Mouse (Mus musculus) mouse trophoblast stem cell (cell line): Measurements from ENCODE around the gene Tlr3.

Experiments used
- in situ Hi-C, 2 experiments: fragments of 300-500 bp; cut with MseI, MboI; formaldehyde crosslinking; loops; 2 replicates in 1 of 2; 3 replicates in 1 of 2; pipeline ENCODE4 v1.15.1; 2025

Gene Tlr3

DNA sequence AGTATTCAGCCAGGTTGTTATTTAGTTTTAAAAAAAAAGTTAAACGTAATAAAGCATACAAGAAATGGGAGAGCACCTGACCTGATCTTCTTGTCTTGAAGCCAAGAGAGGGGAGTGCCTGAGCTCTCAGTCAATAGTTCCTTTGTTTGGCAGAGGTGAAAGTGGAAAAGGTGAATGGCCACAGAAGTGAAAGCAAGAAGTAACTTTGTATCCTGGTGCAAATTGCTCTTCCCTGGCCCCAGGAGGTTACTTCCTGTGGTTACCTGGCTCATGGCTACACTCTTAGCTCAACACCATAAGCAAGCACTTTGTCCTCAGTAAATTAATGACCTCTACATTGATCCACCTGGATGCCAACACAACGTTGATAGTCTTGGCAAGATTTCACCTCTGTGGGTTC, at the start of gene Tlr3:
Tlr3 (minus strand) TSS at position 199 of the 400 bp plus-strand sequence.
- in situ Hi-C loops = no loop called here

DNA sequence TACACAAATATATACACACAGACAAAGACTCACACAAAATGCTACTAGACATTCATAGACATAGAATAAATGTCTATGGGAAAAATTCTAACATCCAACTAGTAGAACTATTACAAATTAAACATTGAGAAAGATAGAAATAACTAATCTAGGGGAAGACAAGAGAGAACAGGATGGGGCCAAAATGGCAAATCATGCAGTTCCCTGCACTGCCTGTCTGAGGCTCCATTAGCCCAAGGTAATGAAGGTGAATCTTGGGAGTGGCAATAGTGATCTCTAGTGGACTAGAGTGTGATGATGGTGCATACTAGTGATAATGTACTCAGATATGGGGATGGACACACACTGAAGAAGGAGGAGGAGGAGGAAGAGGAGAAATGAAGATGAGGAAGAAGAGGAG, 47.0 kb upstream of the Tlr3 start:
- in situ Hi-C loops = loop anchor here (5.0 to 10.0 kb wide), 2 partner anchors 324 to 477 kb away; partner anchors contain the start of gene Ccdc110 (in 1 of the 2)

DNA sequence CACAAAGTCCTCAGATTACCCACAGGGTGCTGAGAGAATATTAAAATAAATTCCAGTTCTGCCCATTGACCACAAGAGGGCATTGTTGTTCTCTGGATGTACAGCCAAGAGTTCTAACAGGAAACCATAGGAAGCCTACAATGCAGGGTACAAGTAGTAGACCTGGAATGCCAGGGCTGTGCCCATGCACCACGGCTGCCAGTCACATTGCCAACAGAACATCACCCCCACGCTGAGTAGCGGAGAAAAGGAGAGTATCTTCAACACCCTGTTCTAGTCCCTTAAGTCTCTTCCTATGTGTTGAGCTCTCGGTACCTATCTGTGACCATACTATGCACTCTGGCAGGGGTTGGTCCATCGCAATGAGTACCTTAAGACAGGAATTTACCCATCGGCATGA, 43.5 kb upstream of the Tlr3 start:
- in situ Hi-C loops = loop anchor here (5.0 to 10.0 kb wide), 3 partner anchors 323 to 480 kb away; partner anchors contain the start of gene Ccdc110 (in 2 of the 2)

- in situ Hi-C loops = loop anchor here (5.0 to 10.0 kb wide), 3 partner anchors 325 to 483 kb away; partner anchors contain the start of gene Ccdc110 (in 2 of the 2)
Observed at GRCm38 (mm10) chr8:45452115-45452514, 41.2 kb upstream of the Tlr3 start.

DNA sequence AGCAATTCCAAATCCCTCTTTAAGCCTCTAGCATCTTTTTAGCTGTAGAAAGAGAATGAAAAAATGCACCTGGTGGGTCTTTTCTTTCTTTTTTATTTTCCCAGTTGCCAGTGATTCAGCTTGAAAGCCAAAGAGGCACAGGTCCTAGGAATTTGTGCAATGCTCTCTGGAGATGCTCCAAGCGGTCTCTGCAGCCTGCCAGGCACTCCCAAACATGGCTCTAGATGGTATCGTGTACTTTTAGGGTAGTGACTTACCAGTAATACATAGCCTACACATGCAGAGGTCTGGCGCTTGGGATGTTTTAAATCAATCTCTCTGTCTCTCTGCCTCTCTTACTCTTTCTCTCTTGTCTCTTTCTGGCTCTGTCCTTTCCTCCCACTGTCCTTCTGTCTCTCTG, 38.0 kb upstream of the Tlr3 start:
- in situ Hi-C loops = no loop called here

GRCm38 (mm10) chr8:45448257-45448656, 37.4 kb upstream of the Tlr3 start:
- in situ Hi-C loops = no loop called here

- in situ Hi-C loops = no loop called here
Observed at GRCm38 (mm10) chr8:45438899-45439535, 28.1 kb upstream of the Tlr3 start.

DNA sequence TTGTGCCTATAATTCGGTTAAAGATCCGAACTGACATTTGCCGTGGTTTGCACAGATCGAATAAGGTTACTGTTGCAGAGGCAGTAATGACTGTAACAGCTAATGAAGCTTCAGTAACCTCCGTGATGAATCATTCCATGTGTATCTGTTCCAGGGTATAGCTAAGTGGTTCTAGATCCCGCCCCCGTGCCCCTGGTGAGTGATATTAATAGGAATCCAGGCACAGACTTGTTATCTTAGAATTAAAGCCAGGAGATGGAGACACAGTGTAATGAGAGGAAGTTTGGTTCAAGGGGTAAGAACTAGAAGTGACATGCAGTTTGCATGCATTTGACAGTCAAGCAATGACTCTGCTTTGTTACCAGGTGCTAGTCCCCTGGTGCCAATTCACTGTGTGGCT, 9.3 kb upstream of the Tlr3 start:
- in situ Hi-C loops = no loop called here

DNA sequence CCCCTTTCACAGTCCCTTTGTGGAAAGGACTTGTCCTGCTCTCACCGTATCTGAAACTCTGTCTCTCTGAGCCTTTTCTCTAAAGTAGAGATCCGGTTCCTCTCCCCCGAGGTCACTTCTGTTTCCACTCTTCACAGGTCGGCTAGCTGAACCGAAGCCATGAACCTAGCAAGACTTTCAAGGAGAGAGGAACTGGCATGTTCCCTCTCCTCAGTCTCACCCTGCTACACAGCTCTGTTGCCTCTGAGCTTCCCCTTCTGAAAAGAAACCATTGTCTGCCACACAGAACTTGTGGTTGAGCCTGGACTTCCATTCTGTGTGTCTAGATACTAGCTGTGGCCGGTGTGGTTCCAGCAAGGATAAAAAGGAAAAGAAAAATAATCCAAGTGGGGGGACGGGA, 4.1 kb upstream of the Tlr3 start:
- in situ Hi-C loops = no loop called here

- in situ Hi-C loops = no loop called here
Observed at GRCm38 (mm10) chr8:45410146-45410880, 567 bp downstream of the Tlr3 start.

GRCm38 (mm10) chr8:45409702-45410101, 1.2 kb downstream of the Tlr3 start:
- in situ Hi-C loops = no loop called here

GRCm38 (mm10) chr8:45383250-45383649, 27.6 kb downstream of the Tlr3 start:
- in situ Hi-C loops = no loop called here

DNA sequence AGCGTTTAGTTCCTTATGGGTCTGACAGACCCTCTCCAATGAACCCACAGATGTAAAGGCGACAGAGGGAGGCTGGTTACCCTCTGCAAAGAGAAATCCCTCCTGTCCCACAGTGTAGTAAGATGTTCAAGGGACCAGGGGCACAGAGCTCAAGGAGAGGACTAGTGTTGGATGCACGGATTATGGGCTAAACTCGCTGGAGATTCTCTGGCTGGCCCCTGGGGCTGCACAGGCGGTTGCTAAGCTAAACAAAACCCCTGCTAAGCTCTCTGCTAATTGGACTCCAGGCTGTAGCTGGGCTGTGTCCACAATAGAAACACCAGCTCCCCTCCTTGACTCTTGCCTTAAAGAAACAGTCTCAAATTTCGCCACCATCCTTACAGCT, 28.9 kb downstream of the Tlr3 start, which contains the start of gene Fam149a:
Fam149a (minus strand) TSS at position 329 of the 385 bp plus-strand sequence.
- in situ Hi-C loops = no loop called here

DNA sequence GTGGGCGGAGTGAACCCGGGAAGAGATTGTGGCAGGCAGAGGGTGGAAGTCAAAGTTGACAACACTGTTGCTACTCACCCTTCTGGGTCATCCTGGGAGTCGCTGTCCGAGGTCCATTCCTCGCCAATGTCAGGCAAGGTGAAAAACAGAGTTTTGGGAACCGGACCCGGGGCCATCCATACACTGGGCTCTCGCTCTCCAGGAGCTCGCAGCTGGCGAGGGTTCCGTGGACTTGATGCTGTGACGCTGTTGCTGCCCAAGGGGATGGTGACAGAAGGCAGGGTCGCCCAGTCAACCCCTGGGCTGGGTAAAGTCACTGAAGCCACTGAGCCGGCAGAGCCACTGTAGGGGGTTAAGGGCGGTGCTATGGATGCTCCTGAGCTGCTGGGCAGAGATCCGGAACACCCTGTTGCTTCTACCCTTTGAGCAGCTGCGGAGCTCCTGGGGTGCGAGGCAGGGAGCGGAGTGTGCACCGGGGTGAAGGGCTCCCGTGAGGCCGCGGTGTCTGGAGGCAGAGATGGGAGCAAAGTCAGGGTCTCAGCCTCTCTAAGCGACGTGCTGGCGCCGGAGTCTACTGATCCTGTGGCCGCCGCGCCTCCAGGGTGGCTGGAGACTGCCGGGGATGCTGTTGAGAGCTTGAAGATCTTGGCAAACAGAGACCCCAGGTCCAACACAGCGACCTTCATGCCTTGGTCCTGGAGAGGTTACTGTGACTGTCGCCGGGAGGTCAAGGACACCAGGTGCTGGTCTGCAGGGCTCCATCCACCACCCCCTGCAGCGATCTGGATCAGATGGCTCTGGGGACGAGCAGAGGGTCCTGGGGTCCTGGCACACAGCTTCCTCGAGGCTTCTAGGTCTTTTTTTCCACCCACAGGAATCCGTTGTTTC, 29.6 kb downstream of the Tlr3 start:
- in situ Hi-C loops = no loop called here

DNA sequence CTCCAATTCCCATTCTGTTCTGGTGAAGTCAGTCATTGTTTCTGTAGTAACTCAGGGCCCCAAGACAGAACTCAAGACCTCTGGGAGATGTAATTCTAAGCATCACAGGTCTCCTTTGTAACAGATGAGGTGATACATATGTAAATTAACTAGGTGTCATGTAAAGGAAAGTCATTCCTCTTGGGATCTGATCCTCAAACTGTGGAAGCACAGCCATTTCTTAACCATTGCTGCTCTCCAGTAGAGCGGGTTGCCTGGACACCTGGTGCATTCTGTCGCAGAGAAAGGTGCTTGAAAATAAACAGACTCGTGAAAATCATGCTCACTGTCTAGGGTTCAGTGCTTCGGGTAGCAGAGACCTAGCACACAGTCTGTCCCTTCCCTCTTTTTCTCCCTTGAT, 30.3 kb downstream of the Tlr3 start:
- in situ Hi-C loops = no loop called here

DNA sequence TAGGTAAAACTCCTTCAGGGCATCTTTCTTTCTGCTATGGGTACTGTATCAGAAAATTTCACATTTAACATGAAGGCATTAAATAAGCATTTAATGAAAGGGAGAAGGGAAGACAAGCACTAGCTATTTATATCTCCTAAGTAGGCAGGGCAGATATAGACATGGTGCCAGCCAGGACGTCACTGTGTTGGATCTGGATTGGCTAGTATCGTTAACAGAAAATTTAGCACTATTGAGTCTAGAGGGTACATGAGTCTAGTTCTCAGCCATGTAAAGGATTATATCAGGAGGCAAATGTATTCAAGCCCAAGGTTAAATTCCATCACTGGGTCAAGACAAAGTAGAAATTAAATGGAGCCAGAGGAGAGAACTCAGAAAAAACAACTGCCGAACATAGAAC, 36.8 kb downstream of the Tlr3 start:
- in situ Hi-C loops = no loop called here

- in situ Hi-C loops = no loop called here
Observed at GRCm38 (mm10) chr8:45367154-45367553, 43.7 kb downstream of the Tlr3 start.

GRCm38 (mm10) chr8:45363220-45363619, 47.7 kb downstream of the Tlr3 start:
- in situ Hi-C loops = no loop called here

DNA sequence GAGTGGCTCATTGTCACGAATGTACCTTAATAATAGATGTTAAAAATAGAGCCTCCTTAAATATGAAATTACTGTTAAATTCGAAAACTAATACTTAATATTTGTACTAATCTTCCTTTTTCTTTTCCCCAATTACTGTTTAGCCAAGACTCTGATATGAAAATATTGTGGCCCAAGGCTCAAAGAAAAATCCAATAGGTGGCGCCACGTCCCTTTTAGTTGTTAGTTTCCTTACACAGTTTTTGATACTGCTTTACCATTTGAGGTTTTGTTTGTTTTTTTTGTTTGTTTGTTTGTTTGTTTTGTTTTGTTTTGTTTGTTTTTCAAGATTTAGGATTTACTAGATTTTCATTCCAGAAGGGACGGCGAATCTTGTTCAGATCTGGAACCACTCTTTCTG, 48.6 kb downstream of the Tlr3 start:
- in situ Hi-C loops = no loop called here

GRCm38 (mm10) chr8:45359091-45359605, 51.7 kb downstream of the Tlr3 start:
- in situ Hi-C loops = no loop called here

GRCm38 (mm10) chr8:45358132-45358918, 52.6 kb downstream of the Tlr3 start:
- in situ Hi-C loops = no loop called here
